Mouse (Mus musculus): ENCODE measurements at regions not wholly inside any gene's neighbourhood (a gene's known extent, or its start where the extent isn't known, plus 50 kb on each side); places are given as distances from the start of the nearest gene placed in this dataset.
A peak's percentile ranks its signal among the peaks of the same experiment; 100 is the strongest.

DNA sequence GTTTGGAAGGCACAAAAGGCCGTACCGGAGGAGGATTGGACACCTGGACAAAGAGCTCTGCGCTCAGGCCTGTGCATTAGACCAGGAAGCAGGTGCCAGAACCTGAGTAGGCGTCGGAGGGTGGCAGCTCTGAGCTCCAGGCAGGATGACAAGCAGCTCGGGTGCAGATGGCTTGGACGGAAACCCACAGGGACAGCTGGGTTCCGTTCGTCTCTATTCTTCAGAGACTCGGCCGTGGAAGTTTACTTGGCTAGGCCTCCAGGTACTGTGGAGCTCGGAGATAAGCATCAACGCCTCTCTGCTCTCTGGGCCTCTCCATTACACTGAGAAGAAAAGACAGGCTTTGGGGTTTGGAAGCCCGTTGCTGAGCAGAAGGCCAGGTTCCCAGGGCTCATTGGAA is 868.5 kb upstream of the Car8 start:
- TF ChIP-seq CTCF (IDR thresholded peaks at IDR 0.05; ENCODE audit: low read depth), result peak; percentile 21
- TF ChIP-seq EP300 (optimal IDR thresholded peaks at IDR 0.05), result no peak

Data from stomach, postnatal 0 days (tissue).